10 mouse cellular contexts compared by ENCODE assay signal in the genomic region with DNA sequence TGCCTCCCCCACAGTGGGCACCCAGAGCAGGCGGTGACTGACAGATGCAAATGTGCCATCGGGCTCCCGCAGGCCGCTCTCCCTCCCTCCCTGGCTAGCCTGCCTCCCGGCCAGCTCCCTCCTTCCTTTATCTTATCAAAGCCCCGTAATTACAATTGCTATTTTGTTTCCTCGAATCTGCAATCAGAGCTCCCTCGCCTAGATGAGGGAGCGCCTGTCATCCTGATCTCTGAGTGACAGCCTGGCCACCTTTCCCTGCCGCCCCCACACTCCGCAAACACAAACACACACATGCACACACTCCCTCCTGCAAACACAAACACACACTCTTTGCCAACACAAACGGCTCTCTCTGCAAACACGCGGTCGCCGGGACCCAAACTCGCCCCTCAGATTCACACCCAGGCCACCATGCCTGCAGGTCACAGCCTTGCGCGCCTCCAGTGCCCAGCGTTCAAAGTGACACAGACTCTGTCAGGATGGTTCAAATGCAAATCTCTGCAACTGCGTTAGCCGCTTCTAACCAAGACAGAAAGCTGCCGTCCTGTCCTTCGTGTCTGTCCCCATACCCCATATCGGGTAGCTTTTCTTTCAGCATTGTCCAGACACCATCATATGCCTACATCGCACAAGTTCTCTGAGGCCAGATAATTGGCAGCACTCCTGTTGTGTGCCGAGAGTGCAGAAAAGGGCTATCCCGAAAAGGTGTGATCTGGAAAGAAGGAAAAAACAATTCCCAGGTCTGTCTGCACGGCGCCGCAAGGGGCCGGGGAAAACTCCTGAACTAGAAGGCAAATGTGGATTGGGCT. TPM values are rescaled to one million over a fixed set of nuclear protein-coding genes. Genes with fewer than 3 reads are reported as not detected.
DNase-seq lines count a peak whose midpoint lies in the region; ATAC-seq and TF ChIP-seq lines count a peak whose summit lies in the region.
"Had no signal": no experiment of that assay in that cellular context is flagged by ENCODE, and none has a peak within 500 bp of the region (broad histone marks: within the 10 kb centered on the region; RNA-seq: fewer than 3 reads in every experiment).

No protein-coding gene starts in this region.

- TF ChIP-seq POLR2A in testis, adult 2 months (IDR thresholded peaks at IDR 0.05; ENCODE audit: control insufficient read depth, low read depth, low read length) = no peak

- H3K4me2 ChIP-seq in hindbrain, embryonic 16.5 days (ENCODE audit: low read length) = no peak overlapping the region
- H3K4me2 ChIP-seq in intestine, embryonic 16.5 days (ENCODE audit: low read depth, low read length) = peak overlapping the region; percentile 14
- H3K4me2 ChIP-seq: embryonic facial prominence, embryonic 12.5 days had no signal

- H3K36me3 ChIP-seq in hindbrain, embryonic 10.5 days = peaks cover 2% of the 10 kb centered on the region
- H3K36me3 ChIP-seq in hindbrain, embryonic 16.5 days (ENCODE audit: control insufficient read depth, insufficient read depth, low read length) = no peaks in the 10 kb centered on the region
- H3K36me3 ChIP-seq in testis, adult 2 months (ENCODE audit: control insufficient read depth, insufficient read depth, low read length) = no peaks in the 10 kb centered on the region
- H3K36me3 ChIP-seq in intestine, embryonic 16.5 days (ENCODE audit: control insufficient read depth, insufficient read depth, low read length) = no peaks in the 10 kb centered on the region
- H3K36me3 ChIP-seq: embryonic facial prominence, embryonic 12.5 days had no signal

- H3K9me3 ChIP-seq in hindbrain, embryonic 10.5 days = no peaks in the 10 kb centered on the region
- no peaks in the 10 kb centered on the region for H3K9me3 ChIP-seq in hindbrain, embryonic 16.5 days (ENCODE audit: control insufficient read depth, low read length)
- H3K9me3 ChIP-seq in intestine, embryonic 16.5 days (ENCODE audit: control insufficient read depth, low read length) = no peaks in the 10 kb centered on the region
- H3K9me3 ChIP-seq: embryonic facial prominence, embryonic 12.5 days had no signal

- no peak for TF ChIP-seq CTCF in testis, adult 2 months (IDR thresholded peaks at IDR 0.05; ENCODE audit: control insufficient read depth, insufficient read depth, insufficient replicate concordance, low read depth, low read length)

- no peak overlapping the region for H3K9ac ChIP-seq in hindbrain, embryonic 16.5 days (ENCODE audit: low read depth, low read length)
- no peak overlapping the region; the same call in 1 of the 2 replicates for H3K9ac ChIP-seq in intestine, embryonic 16.5 days (ENCODE audit: low read depth, low read length)
- H3K9ac ChIP-seq: embryonic facial prominence, embryonic 12.5 days had no signal

- H3K27me3 ChIP-seq in hindbrain, embryonic 10.5 days (ENCODE audit: insufficient read depth, poor library complexity, severe bottlenecking) = peaks cover 77% of the 10 kb centered on the region
- H3K27me3 ChIP-seq in hindbrain, embryonic 16.5 days (replicated peaks; ENCODE audit: control insufficient read depth, insufficient read depth, low read length) = peaks cover 55% of the 10 kb centered on the region
- peaks cover 3% of the 10 kb centered on the region for H3K27me3 ChIP-seq in testis, adult 2 months (ENCODE audit: control insufficient read depth, insufficient read depth, low read length)
- peaks cover 58% of the 10 kb centered on the region for H3K27me3 ChIP-seq in intestine, embryonic 16.5 days (replicated peaks; ENCODE audit: control insufficient read depth, insufficient read depth, low read length)

- WGBS in hindbrain, embryonic 10.5 days = under 1% methylated on average over 32 of the region's 32 CpGs
- WGBS in hindbrain, embryonic 16.5 days = 5% methylated on average over 32 of the region's 32 CpGs
- 7% methylated on average over 32 of the region's 32 CpGs for WGBS in intestine, embryonic 16.5 days

- peaks cover 71% of the 10 kb centered on the region for H3K4me1 ChIP-seq in hindbrain, embryonic 10.5 days (replicated peaks)
- H3K4me1 ChIP-seq in hindbrain, embryonic 16.5 days (ENCODE audit: control insufficient read depth, insufficient read depth, low read depth, low read length) = peaks cover 26% of the 10 kb centered on the region
- H3K4me1 ChIP-seq in testis, adult 2 months (ENCODE audit: control insufficient read depth, insufficient read depth, low read length) = peaks cover 47% of the 10 kb centered on the region
- H3K4me1 ChIP-seq in intestine, embryonic 16.5 days (ENCODE audit: control insufficient read depth, insufficient read depth, low read length) = peaks cover 42% of the 10 kb centered on the region

- DNase-seq in hindbrain, embryonic 10.5 days (ENCODE audit: low spot score) = peak; percentile 39
- DNase-seq in testis, postnatal 10 days (ENCODE audit: low spot score) = no peak
- no peak for DNase-seq in cerebellum, adult 9-10 months
- no peak for DNase-seq in Muller cell, postnatal 12 days (ENCODE audit: inconsistent ontology term)

- no peak for ATAC-seq in hindbrain, embryonic 16.5 days
- no peak for ATAC-seq in intestine, embryonic 16.5 days

- no peak overlapping the region for H3K27ac ChIP-seq in hindbrain, embryonic 10.5 days
- H3K27ac ChIP-seq in hindbrain, embryonic 16.5 days (ENCODE audit: low read depth, low read length) = no peak overlapping the region
- no peak overlapping the region for H3K27ac ChIP-seq in testis, adult 2 months (ENCODE audit: control insufficient read depth, insufficient read depth, low read depth, low read length)
- H3K27ac ChIP-seq in intestine, embryonic 16.5 days (ENCODE audit: low read length) = no peak overlapping the region
- H3K27ac ChIP-seq: embryonic facial prominence, embryonic 12.5 days; left cerebral cortex, adult 2 months had no signal

- H3K4me3 ChIP-seq in hindbrain, embryonic 10.5 days = peak overlapping the region; percentile 26
- no peak overlapping the region for H3K4me3 ChIP-seq in hindbrain, embryonic 16.5 days (ENCODE audit: low read length)
- H3K4me3 ChIP-seq in testis, adult 2 months (ENCODE audit: control insufficient read depth, low read depth, low read length) = peak overlapping the region; percentile 19
- peak overlapping the region; percentile 7; the same call in 1 of the 2 replicates for H3K4me3 ChIP-seq in intestine, embryonic 16.5 days (ENCODE audit: low read length)
- H3K4me3 ChIP-seq: left cerebral cortex, adult 2 months had no signal

RNA-seq across cellular contexts. Expression of gene Fgf8, which starts 2.8 kb away (rescaled TPM):
- 3.4 and 10.0 TPM in 2 replicates for polyA plus RNA-seq in hindbrain, embryonic 10.5 days (2016; fragmentation: Nextera tagmentation; extraction: Ambion mirVana)
- polyA plus RNA-seq in hindbrain, embryonic 16.5 days (2015; fragmentation: Nextera tagmentation; extraction: Ambion mirVana) = 0.52 and 0.69 TPM in 2 replicates
- polyA plus RNA-seq in testis, adult 2 months (2012; rRNA removed) = 1.4 and 1.5 TPM in 2 replicates
- polyA plus RNA-seq in intestine, embryonic 16.5 days (2015; fragmentation: Nextera tagmentation; extraction: Ambion mirVana) = 0.16 and 0.28 TPM in 2 replicates
- polyA plus RNA-seq: G1E had no signal

RNA-seq across cellular contexts. Expression of gene Npm3, which starts 3.8 kb away (rescaled TPM):
- polyA plus RNA-seq in hindbrain, embryonic 10.5 days (2016; fragmentation: Nextera tagmentation; extraction: Ambion mirVana) = 9.2 and 10.2 TPM in 2 replicates
- 5.7 and 6.5 TPM in 2 replicates for polyA plus RNA-seq in hindbrain, embryonic 16.5 days (2015; fragmentation: Nextera tagmentation; extraction: Ambion mirVana)
- 212 and 245 TPM in 2 replicates for polyA plus RNA-seq in testis, adult 2 months (2012; rRNA removed)
- 13.1 and 13.5 TPM in 2 replicates for polyA plus RNA-seq in intestine, embryonic 16.5 days (2015; fragmentation: Nextera tagmentation; extraction: Ambion mirVana)

RNA-seq across cellular contexts. Expression of gene Mgea5, which starts 38.1 kb away (rescaled TPM):
- polyA plus RNA-seq in hindbrain, embryonic 10.5 days (2016; fragmentation: Nextera tagmentation; extraction: Ambion mirVana) = 60.0 and 60.8 TPM in 2 replicates
- 63.7 and 68.3 TPM in 2 replicates for polyA plus RNA-seq in hindbrain, embryonic 16.5 days (2015; fragmentation: Nextera tagmentation; extraction: Ambion mirVana)
- polyA plus RNA-seq in testis, adult 2 months (2012; rRNA removed) = 52.2 and 56.7 TPM in 2 replicates
- polyA plus RNA-seq in intestine, embryonic 16.5 days (2015; fragmentation: Nextera tagmentation; extraction: Ambion mirVana) = 24.5 and 25.0 TPM in 2 replicates

Comparison
In these comparisons a context has a peak if more than half of its experiments do, and no peak if none do; other contexts are left out.
1. RNA of gene Npm3, which starts 3.8 kb away (polyA plus RNA-seq): 212 to 245 TPM in testis, adult 2 months; 13.1 to 13.5 TPM in intestine, embryonic 16.5 days, 9.2 to 10.2 TPM in hindbrain, embryonic 10.5 days and 5.7 to 6.5 TPM in hindbrain, embryonic 16.5 days; every median in the first group is over 10 times any median in the second.